Mouse (Mus musculus): ENCODE measurements around the gene Gpc2.

Gpc2 gene

DNA sequence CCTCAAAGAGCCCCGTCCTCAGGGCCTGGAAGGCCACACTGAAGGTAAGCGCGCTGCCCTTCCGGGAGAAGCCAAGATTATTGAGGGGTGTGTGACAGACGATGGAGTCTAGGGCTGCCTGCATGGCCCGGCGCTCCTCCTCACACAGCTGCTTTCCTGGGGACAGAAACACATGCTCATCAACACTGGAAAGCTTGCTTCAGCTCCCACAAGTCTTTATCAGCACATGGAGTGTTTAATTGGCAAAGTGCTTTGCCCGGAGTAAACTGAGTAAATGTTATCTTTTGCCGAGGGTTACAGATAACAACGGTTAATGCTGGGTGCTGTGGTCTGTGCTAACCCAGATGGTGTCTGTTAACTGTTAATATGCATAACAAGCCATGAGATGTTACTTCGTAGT, 19.0 kb downstream of the Gpc2 start:
- DNase-seq, result peak; percentile 74

DNA sequence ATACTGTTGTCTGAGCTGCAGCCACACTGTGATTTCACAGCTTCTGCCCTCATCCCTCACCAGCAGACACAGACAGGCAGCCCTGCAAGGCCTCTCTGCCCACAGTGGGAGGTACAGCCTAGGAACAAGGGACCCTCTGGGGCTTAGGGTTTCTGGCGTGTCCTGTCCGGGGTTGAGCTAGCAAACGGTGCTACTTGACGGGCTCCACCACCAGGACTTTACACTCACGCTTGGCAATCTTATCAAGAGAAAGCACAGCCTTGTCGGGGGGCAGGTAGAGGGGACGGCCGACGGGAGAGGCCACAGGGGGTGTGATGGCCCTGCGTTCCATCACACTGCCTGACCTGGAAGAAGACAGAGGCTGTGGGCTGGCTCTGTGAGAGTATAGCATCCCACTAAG, 19.8 kb downstream of the Gpc2 start:
- peak; percentile 88 for DNase-seq

DNA sequence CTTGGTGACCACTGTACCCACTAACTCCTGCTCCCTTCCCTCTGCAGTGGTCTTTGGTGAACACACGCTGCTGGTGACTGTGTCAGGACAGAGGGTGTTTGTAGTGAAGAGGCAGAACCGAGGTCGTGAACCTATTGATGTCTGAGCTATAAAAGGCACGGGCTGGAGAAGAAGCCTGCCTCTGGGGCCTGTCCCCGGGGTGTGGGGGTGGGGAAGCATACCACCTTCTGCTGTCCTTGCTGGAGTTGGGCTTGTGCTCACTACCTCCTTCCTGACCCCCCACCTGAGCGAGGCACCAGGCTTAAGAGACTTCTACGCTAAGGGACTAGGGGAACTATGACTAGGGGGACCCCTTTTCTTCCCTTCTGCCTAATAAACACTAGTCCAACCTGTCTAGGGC, 20.8 kb downstream of the Gpc2 start:
- peak; percentile 87 for DNase-seq

DNA sequence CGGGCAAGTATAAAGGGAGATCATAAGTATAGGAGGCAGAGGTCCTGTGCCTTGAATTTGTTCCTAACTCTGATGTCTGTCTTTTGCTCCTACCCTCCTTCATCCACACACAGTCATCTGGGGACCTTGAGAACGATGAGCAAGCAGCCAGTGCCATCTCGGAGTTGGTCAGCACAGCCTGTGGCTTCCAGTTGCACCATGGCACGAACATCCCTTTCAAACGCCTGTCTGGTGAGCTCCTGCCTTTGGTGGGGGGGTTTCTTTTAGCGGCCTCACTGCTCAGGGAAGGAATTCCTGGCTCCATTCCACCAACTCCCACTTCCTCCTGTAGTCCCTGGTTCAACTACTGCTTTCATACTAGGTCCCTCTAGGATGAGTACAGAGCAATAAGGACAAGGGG, 21.3 kb downstream of the Gpc2 start:
- peak; percentile 88 for DNase-seq

DNA sequence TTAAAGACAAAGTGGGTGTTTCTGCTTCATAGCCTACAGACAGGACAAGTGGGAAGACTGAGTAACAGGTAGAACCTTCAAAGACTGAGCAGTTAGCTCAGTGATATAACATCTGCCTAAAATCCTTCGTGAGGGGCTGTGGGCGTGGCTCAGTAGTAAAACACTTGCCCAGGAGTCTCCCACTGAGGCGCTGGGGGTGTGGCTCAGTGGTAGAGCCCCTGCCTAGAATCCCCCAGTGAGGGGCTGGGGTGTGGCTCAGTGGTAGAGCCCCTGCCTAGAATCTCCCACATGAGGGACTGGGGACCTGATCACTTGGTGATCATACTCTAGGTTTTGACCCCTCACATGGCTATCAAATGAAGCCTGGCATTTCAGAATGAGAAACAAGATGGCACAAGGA, 21.7 kb downstream of the Gpc2 start:
- peak; percentile 85 for DNase-seq

DNA sequence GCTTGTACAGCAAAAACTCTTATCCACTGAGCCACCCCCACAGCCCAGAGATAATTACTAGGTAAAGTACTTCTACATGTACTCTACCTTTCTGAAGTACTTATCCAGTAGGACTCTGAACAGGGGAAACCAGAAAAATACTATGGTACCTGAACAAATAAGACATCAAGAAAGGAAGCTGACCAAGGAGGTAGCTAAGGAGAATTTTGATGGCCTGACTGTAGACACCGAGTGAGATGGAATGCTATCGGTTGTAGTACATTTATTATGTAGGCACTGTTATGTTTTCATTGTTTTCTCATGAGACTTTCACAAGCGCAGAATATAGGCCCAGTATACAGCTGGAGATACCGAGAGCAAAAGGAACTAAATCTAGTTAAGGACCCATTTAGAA, 22.2 kb downstream of the Gpc2 start:
- no peak for DNase-seq

DNA sequence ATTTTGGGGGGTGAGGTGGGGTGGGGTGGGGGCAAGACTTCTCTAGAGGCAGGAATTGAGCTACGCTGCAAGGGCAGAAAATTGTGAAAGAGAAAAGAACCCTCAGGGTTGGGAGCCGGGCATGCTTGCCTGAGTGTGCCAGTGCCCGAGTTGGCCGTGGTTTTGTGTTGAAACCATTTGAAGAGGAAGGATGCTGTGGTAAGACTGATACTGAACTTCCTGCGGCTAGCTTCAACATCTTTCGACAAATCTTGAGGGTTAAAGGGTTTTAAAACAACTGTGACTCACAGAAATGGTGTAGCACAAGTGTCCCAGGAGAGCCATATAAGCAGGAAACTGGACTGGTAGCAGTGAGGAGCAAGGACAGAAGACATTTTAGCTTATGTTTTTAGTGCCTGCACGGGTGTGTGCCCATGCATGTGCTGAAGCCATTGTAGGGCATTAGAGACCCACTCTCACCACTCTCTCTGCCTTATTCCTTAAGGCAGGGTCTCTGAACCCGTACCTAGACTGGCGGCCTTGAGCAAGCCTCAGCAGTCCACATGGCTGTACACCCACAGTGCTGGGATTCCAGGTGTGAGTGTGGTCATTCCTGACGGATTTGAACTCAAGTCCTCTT, 22.7 kb downstream of the Gpc2 start:
- peak; percentile 92 for DNase-seq

DNA sequence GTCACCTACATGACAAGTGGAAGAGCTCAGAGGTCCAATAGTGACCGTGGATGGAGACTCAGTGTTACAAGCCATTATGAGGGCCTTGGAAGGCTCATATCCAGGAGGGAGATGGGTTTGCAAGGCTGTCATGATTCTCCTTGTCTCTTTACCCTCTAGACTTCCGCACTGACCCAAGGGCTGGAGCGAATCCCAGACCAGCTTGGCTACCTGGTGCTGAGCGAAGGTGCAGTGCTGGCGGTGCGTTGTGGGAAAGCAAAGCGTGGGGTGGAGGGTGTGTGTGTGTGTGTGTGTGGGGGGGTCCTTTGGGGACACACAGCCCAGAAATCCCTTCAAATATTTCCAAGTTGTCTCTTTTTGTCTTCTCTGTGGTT, 23.7 kb downstream of the Gpc2 start:
- no peak for DNase-seq

DNA sequence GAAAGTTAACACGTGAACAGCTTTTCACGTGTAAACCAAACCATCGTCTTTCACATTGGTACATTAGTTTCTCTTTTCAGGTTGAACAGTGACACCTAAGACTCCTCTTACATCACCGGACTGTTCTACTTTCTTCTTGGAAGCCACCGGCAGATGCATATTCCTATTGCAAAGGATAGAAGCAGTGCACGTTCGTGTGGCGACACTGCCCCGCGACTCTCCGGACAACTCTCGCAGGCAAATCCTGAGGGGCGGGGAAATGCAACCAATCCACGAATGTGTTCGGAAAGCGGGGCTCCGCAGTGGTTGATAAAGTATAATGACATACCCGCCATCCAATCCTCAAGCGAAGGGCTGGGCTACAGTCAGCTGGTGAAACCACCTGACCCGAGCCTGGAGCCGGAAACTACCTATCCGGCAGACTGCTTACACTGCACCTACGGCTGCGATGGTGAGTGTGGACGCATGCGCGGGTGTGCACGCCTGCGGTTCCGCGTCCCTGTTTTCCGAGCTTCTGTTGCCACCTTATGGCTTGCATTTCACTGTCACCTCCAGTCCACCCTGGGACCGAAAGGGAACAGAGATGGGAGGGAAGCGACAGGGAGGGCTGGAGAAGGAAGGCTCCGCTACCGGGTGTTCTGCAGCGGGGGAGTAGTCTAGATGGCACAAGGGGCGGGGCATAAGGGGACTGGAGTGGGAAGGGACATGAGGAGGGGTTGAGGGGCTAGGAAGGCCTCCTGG, 24.3 kb downstream of the Gpc2 start, which contains the start of gene Lamtor4:
Gene Lamtor4, plus strand, starts transcription at position 130 of the 741 bp plus-strand sequence.
- DNase-seq, result peak; percentile 100

DNA sequence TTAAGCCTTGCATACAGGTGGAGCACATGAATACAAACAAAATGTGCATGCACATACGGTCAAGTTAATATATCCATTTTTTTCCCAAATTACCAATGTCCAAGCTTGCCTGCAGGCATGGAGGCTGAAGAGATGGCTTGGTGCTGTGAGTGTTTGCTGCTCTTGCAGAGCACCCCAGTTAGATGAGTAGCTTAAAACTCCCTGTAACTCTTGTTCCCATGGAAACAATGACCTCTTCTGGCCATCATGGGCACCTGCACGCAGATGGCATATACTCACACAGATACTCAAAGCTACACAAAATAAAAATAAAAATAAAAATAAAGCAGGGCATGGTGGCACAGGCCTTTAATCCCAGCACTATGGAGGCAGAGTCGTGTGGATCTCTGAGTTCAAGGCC, 26.7 kb downstream of the Gpc2 start:
- DNase-seq, result peak; percentile 66

DNA sequence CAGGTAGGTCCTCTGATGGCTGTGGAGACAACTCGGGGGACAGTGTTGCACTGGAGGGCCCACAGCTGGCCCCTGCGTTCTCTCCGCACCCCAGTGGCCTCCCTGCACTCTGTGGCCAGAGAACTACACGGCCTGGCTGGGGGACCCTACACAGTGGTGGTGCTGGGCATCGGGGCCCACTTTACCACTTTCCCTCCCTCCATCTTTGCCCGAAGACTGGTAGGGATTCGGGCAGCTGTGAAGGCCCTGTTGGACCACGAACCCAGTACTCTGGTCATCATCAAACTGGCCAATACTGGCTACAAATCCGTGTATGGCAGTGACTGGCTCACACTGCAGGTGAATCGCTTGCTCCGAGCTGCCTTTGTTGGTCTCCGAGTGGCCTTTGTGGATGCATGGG, 28.7 kb downstream of the Gpc2 start:
- DNase-seq, result peak; percentile 92

DNA sequence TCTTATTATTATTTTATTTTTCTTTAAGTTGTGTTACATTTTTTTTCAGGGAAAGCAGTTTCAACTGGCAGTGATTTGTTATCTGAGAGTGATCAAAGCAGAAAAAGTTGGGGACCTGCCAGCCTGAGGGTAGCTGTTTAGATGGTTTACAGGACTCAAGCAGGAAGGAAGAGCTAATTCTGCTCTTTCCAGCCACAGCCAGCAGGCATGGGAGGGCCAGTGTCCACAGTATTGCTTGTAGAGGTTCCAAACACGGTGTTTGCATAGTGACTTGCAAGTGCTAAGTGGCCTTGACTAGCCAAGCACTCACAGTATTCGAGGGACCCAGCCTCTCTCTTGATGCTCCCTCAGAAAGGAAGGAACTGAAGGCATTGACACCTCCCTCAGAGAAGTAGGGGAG, 38.3 kb downstream of the Gpc2 start:
- peak; percentile 75 for DNase-seq

DNA sequence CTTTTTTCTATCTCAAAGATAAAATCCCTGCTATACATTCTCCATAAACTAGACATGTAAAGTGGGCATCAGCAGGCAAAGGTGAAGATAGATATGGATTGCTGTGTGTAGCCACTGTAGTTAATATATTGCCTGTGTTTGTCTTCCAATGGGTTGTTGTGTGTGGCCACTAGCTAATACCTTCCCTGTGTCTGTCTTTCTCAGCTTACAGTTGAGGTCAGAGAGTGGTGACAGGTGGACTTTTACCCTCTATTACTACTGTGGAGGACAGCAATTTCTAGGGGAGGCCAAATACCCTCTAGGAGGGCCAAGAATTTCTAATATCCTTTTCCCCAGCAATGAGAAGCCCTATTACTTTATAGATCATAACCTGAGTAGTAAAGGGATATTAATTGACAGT, 45.6 kb downstream of the Gpc2 start:
- DNase-seq, result no peak

DNA sequence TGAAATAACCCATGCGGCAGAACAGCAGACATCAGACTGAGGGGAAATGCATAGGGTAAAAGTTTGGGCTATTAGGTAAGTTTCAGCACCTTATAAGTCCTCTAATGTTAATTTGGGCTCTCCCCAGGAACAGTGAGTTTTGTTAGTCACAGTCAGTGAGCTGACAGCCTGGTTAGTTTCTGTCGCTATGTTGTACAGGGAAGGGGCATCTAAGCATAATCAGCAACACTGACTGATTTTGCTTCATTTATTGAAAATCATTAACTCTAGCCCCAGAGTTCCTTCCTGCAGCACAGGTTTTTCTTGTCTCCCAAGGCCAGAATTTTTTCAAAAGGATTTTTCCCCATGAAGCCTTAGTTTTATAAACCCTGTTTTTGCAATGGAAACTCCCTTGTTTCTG, 46.0 kb downstream of the Gpc2 start:
- no peak for DNase-seq

DNA sequence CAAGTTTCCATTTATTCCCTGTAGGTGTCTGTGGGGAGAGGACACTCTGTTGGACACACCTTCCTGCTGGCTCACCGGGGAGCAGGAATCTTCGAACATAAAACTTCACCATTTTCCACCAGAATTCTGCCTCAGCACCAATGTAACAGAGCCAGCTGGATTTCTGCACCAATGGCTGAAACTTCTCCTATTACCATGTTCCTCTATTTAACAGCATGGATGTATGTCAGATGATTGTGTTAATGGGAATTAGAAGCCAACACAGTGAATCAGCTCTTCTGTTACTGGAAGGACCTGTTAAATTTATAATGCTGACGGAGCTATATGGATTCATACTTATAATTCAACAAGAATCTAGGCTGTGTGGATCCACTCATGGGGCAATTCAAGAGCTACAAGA, 50.3 kb downstream of the Gpc2 start:
- DNase-seq, result peak; percentile 85

DNA sequence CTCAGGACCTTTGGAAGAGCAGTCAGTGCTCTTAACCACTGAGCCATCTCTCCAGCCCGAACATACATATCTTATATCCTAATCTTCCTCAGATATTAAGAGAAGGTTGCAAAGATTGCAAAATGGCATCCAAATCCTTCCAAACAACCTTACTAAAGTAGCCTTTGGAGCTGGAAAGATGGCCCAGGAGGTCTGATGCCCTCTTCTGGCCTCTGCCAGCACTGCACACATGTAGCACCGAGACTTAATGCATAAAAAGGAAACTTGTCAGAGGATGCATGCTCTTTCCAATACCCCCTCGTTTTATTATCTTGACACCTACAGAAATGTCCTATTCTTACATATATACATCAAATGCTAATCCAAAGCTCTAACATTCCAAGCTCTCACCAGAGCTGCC, 51.8 kb downstream of the Gpc2 start:
- peak; percentile 83 for DNase-seq

DNA sequence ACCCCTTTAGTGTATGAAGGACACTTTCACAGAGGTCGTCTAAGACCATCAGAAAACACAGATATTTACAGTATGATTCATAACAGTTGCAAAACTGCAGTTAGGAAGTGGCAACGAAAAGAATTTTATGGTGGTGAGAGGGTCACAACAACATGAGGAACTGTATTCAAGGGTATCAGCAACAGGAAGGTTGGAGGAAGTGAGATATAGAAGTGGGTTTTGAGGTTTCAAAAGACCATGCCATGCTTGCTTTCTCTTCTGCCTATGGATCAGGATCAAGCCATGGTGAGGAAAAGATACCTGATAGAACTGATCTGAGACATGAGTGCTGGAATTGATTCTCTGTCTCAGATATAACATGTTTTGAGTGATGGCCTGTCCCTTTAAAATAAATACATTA, 52.4 kb downstream of the Gpc2 start:
- peak; percentile 88 for DNase-seq

DNA sequence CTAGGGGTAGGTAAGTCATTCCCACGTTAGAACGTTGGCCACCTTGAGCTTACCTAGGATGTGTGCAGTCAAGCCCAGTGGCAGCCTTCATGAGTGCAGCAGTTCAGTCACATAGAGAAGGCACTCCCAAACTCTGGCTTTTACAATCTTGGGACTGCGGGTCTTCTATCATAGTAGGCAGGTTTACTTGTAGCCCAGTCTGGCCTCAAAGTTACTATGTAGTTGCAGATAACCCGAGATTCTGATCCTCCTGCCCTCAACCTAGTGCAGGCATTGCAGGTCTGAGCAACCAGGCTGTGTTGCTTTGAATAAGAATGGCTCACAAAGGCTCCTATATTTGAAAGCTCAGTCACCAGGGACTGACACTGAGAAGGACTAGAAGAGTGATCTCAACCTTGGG, 53.3 kb downstream of the Gpc2 start:
- DNase-seq, result peak; percentile 78

DNA sequence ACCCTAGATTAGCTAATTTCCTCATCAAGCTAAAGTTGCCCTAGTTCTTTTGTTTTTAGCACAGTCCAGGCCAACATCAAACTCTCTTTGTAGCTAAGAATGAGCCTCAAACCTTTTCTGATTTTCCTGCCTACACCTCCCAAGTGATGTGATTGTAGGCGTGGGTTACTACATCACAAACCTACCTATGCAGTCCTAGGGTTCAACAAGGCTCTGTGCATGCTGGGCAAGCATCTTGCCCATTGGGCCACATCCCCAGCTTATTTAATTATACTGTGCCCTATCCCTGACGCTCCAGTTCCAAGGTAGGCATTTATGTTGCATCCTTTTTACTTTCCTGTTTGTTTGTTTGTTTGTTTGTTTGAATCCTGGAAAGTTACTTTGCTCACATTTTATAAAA, 54.1 kb downstream of the Gpc2 start, which contains the start of gene Nxpe5:
Gene Nxpe5, plus strand, starts transcription at position 199 of the 400 bp plus-strand sequence.
- DNase-seq, result peak; percentile 75

Data from heart, adult 11 months (tissue).